Mouse (Mus musculus) adrenal gland (tissue): ENCODE data around the gene Rnps1.
"Not testable (repeated sequence)": the region's sequence is repeated elsewhere in the genome, so short reads cannot be mapped to it uniquely, and the experiment has no call there.

ENCODE experiments used
- intact Hi-C: fragments of 180-260 bp; cut with DNase I; formaldehyde crosslinking; loops from one replicate; pipeline ENCODE4 v1.15.1; 2025
- long read RNA-seq, 2 experiments: library from polyadenylated mRNA; unstranded; transcript quantifications; one replicate each; pipeline ENCODE4 v2.0.0; 2020; ENCODE audit warnings: borderline replicate concordance in 1 of 2; ENCODE audit not compliant: insufficient replicate concordance in 1 of 2

Rnps1 gene
- long read RNA-seq, experiment 1, transcript Rnps1-202 (7 exons, 1,646 nt) = major isoform, 16 of 38 reads
- long read RNA-seq, experiment 1, partial matches to known transcripts = 9 of 38 reads
- long read RNA-seq, experiment 1, other reads (novel, unspliced or antisense) = 2 of 38 reads
- long read RNA-seq, experiment 2, transcript Rnps1-202 (7 exons, 1,646 nt) = major isoform, 25 of 56 reads
- long read RNA-seq, experiment 2, transcript Rnps1-203 (9 exons, 1,920 nt) = minor isoform, 5 of 56 reads
- long read RNA-seq, experiment 2, transcript Rnps1-207 (1 exons, 2,106 nt) = minor isoform, 5 of 56 reads
- long read RNA-seq, experiment 2, transcript Rnps1-201 (8 exons, 1,816 nt) = minor isoform, 6 of 56 reads
- long read RNA-seq, experiment 2, partial matches to known transcripts = 11 of 56 reads
- long read RNA-seq, experiment 2, other reads (novel, unspliced or antisense) = 1 of 56 reads

DNA sequence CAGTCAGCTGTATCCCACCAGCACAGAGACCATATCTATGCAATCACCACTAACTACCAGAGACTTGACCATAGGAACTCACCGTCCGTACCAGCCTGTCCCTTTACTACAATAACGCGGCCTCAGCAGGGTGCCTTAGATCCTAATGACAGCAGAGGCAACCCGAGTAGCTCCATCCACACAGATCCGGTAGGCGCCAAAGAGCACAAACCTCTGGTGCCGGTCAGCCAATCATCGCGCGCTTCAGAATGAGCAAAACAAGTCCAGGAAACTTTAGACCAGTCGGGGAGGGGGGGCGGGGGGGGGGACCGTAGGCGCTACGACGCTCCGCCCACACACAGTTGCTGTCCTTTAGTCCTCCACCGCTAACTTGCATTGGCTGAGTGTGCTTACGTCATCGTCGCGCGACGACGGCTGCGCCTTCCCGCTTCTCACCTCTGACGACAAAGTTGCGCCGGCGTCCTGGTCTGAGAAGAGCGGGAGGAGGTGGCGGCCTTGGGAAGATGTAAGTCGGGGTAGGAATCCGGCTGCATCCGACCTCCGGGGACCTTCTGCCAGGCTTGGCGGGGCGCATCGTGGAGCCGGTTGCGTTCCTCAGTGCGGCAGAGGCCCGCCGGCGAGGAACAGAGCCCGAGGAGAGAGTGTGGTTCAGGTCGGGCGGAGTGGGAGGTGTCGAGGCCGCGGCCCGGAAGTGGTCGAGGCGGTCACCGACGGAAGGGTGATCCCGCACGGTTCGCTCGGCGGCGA is at the start of gene Rnps1:
Gene Rnps1 (plus strand): TSS at position 336 of the 747 bp plus-strand sequence.
- intact Hi-C loops = no loop called here

- intact Hi-C loops = no loop called here
Measured at GRCm38 (mm10) chr17:24365863-24366262, 48.5 kb upstream of the Rnps1 start.

DNA sequence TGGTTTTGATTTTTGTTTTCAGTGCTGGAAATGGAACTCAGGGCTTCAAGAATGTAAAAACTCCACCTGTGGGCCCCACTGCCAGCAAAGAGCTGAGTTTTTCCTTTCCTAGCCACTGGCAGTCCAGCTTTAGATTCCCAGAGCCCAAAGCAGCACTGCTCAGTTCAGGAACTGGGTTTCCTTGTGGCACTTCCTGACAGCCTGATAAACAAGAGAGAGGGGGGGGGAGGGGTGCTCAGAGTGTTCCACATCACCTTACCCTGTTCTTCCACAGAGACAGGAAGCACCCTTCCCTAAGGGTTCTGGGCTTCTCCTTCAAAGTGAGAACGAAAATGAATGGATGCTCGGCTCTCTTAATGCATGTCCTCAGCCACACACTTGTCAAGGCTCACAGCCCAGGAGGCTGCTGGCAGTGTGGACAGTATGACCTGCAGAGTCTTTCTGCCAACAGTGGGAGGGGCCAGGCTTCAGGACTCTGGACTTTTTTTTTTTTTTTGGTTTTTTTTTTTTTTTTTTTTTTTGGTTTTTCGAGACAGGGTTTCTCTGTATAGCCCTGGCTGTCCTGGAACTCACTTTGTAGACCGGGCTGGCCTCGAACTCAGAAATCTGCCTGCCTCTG is 39.2 kb upstream of the Rnps1 start:
- intact Hi-C loops = no loop called here

- intact Hi-C loops = no loop called here
Measured at GRCm38 (mm10) chr17:24375886-24376285, 38.5 kb upstream of the Rnps1 start.

GRCm38 (mm10) chr17:24378496-24378895 is 35.9 kb upstream of the Rnps1 start:
- intact Hi-C loops = no loop called here

DNA sequence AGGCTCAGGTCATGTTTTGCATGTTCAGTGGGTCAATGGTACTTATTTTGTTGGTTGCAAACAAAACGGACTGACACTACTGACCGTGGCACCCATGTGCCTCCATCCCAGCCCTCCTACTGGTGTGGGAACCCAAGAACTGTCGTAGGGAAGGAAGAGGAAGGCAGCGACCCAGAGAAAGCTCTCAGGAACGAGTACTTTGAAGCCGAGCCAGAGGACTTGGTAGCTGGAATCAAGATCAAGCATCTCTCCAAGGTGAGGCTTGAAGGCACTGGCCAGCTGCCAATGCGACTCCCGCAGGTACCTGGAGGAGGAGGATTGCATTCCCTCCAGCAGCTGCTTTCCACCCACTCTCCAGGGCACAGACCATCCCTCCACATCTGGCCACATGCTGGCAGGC is 30.6 kb upstream of the Rnps1 start:
- intact Hi-C loops = no loop called here

DNA sequence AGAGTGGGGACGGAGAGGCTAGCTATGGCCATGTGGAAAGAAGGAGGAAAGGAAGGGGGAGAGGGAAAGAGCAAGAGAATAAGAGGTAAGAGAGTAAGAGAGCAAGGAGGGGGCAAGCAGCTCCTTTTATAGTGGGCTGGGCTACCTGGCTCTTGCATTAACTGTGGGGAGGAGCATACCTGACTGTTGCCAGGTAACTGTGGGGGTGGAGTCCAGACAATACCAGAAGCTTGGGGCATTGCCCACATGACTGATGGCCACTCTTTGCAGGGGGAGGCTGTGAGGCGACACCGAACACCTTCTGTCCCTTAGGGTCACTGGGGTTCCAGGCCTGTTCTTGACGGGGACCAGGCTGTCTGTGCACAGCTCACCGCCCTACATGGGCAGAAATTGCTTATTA is 25.7 kb upstream of the Rnps1 start:
- intact Hi-C loops = no loop called here

DNA sequence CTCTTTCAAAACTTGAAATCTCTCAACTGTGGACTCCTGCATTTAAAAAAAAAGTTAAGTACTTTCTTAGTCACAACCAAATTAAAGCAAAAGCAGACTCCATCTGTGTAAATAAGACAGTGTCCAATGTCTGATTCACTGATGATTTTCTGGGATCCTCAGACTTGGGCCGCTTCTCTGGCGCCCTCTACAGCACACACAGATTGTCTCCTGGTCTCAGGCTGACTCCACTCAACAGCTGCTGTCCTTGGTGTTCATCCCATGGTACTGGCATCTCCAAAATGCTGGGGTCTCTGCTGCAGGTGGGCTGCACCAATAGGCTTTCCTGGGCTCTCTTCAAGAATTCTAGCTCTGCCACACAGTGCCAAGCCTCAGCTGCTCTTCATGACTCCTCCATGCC is 24.5 kb upstream of the Rnps1 start:
- intact Hi-C loops = loop anchor here (5.0 kb wide), 3 partner anchors 38 to 233 kb away; partner anchors contain the start of genes Abca17 and Abca3

- intact Hi-C loops = loop anchor here (5.0 kb wide), 3 partner anchors 39 to 234 kb away; partner anchors contain the start of genes Abca17 and Abca3
Measured at GRCm38 (mm10) chr17:24391149-24391548, 23.2 kb upstream of the Rnps1 start.

DNA sequence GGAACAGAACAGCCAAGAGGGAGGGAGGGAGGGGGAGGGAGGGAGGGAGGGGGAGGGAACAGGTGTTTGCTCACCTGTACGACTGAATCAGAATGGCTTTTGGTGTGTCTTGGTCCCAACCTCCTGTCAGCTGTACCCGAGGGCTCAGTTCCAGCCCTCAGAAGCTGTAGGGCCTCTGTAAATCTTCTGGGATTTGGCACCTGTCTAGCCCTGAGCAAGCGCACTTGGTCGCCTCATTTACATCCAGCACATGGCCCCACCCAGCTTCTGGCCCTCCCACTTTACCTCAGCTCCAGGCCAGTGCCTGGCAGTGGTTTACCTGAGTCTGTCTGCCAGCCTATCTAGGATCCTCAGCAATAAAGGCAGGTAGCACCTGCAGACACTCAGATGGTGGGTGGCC is 20.8 kb upstream of the Rnps1 start:
- intact Hi-C loops = loop anchor here (5.0 kb wide), 3 partner anchors 41 to 236 kb away; partner anchors contain the start of genes Abca17 and Abca3

DNA sequence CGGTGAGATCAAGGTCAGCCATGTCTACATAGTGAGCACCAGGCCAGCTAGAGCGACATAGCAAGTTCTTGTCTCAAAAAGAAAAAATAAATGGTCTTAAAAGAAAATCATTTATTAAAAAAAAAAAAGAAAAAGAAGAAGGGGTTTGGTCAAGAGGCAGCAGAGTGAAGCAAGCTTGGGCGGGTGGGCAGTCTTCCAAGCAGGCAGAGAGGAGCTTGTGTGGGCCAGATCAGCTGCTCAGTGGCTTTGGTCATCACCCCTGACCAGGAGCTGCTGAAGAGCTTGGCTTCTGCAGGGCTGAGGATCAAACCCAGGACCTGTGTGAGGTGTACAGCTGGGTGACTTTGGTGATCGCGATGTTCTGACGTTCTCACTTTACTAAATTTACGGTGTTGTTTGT is 19.9 kb upstream of the Rnps1 start:
- intact Hi-C loops = loop anchor here (5.0 kb wide), 3 partner anchors 42 to 237 kb away; partner anchors contain the start of genes Abca17 and Abca3

- intact Hi-C loops = no loop called here
Measured at GRCm38 (mm10) chr17:24402371-24402770, 12.0 kb upstream of the Rnps1 start.

DNA sequence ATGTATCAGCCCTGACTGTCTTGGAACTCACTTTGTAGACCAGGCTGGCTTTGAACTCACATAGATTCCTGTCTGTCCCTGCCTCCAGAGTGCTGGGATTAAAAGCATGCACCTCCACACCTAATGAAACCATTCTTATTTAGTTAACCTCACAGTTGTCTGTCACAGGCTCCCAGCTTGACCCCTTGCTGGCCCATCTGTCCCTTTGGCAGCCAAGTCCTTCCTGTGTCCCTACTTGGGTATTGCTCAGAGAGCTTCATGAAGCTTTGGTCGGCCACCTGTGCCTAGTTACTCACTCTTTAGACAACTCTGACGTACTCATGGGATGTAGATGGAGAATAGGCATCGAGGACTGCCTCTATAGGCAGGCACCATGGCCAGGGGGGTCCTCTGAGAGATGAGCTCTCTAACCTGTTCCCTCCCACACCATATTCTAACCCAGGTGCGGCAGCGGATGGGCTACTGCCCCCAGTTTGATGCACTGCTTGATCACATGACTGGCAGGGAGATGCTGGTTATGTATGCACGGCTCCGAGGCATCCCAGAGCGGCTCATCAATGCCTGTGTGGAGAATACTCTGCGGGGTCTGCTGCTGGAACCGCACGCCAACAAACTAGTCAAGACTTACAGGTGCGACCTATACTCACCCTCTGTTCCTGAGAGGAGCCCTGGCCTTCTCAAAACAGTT is 7.1 kb upstream of the Rnps1 start:
- intact Hi-C loops = no loop called here

DNA sequence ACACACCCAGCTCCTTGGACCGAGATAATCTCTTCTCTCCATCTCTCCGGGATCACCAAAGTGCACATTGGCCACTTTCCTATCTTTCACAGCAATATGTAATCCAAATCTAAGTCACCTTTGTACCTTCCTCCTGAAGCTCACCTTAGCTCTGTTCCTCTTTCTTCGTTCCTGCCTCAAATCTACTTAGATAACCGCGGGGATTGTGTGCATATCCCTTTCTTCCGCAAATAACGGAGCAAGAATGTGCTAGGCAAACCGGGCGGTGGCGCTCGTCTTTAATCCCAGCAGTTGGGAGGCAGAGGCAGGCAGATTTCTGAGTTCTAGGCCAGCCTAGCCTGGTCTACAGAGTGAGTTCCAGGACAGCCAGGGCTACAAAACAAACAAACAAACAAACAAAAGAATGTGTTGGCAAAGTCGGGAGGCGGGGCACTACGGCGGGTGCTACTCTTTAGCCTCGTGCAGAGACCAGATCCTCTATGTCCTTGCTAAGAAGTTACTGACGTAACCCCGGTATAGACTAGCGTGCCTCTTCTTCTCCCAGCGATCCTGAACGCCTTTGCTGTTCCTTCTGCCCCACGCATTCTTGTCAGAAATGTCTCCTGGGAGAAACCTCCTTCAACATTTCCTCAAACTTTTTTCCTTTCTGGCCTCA is 681 bp upstream of the Rnps1 start:
- intact Hi-C loops = no loop called here

DNA sequence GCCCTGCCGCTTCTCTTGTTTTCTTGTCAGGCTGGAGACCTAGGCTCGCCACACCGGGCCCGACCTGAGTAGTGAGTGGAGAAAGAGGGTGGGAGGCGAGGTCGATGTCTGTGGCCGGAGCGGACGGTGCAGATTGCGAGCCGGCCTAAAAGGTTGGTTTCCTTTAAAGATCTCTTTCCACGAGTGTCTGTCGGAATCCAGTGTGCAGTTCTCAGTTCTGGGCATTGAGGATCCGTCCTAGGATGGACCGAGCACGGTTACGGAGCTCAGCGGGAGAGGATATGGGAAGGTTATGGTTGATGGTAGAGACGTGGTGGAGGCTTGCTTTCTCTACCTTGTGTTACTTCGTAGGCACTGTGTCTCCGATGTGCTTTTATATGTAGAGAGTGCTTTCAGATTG is 646 bp downstream of the Rnps1 start:
- intact Hi-C loops = no loop called here

DNA sequence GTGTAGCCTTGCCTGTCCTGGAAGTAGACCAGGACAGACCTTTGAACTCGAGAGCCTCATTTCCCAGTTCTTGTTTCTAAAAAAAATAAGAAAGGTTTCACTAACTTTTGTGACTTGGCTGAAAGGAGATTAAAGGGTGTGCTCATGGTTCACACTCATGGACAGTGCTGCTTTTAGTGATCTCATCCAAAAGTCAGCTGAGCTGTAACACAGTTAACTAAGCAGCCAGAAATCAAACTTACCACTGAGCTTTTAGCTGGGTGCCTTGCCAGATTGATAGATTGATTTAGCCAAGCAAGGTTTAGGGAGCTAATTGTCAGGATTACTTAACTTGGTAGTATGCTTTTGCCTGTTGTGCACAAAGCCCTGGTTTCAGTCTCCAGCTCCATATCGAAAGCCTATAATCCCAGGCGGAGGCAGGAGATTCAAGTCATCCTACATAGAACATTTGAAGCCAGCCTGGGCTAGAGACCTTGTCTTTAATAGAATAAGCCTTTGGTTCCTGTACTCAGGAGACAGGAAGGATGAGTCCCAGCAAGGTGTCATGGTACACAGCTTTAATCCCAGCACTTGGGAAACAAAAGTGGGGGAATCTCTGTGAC is 1.8 kb downstream of the Rnps1 start:
- intact Hi-C loops = no loop called here

- intact Hi-C loops = no loop called here
Measured at GRCm38 (mm10) chr17:24423114-24423513, 8.7 kb downstream of the Rnps1 start.

DNA sequence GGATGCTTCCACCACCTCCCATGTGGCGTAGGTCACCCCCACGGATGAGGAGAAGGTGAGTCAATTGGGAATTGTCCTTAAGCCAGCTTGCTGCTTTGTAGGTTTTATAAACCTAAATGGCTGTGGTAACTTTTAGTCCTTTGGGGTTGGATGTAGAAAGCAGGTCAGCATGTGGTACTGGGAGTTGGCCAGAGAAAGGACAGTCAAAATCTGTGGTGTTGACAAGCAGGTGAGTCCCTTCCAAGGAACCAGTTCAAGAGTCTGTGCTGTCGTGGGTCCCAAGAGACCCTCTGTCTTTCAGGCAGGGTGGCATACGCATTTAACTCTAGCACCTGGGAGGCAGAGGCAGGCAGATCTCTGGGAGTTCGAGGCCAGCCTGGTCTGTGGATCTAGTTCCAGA is 10.1 kb downstream of the Rnps1 start:
- intact Hi-C loops = no loop called here

DNA sequence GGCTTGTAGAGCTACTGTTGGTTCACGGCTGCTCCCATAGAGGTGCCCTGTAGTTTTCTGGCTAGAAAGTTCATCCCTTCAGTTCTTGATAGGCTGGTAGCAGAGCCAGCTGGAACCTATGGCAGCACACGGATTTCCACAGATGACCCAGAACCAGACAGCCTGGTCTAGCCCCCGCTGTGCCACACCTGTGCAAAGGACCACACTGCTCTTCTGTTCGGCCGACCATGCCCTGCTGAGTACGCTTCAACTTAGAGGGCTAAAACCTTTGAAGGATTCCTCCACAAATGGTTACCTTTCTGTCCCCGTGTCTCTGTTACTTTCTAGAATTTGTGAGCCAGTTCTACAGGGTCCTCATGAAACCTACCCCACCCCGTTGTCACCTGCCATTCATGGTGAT is 11.0 kb downstream of the Rnps1 start:
- intact Hi-C loops = not testable (repeated sequence)

GRCm38 (mm10) chr17:24425905-24426304 is 11.5 kb downstream of the Rnps1 start:
- intact Hi-C loops = no loop called here
